Mouse (Mus musculus) Patski (cell line): Measurements from ENCODE around the gene Acaca. TPM values are rescaled to one million over a fixed set of nuclear protein-coding genes. Genes with fewer than 3 reads are reported as not detected.

ENCODE experiments used
- ATAC-seq: fragments of 100-300 bp; one replicate; pipeline ENCODE4 v1.8.0; 2021
- CTCF ChIA-PET: fragments of 350-600 bp; sonication (Branson Sonifier 250); formaldehyde crosslinking; loops from one replicate; lab custom pipeline; 2022; ENCODE audit warnings: inconsistent platforms; lab: Charles Lee
- POLR2A ChIA-PET: fragments of 350-600 bp; sonication (Branson Sonifier 250); formaldehyde crosslinking; loops from one replicate; lab custom pipeline; 2022; ENCODE audit warnings: antibody characterized with exemption, inconsistent platforms; lab: Charles Lee
- DNase-seq: peaks from one replicate; pipeline ENCODE4 v3.0.0-alpha.2; 2011; ENCODE audit warnings: low read depth, low spot score
- H3K27me3 ChIP-seq: fragments of 371-371 bp; one replicate; pipeline ENCODE4 v1.5.1; 2021
- CTCF ChIP-seq: fragments of 100-300 bp; IDR thresholded peaks from one replicate; pipeline ENCODE4 v1.5.1; 2021
- in situ Hi-C: fragments of 300-500 bp; cut with MboI; formaldehyde crosslinking; loops from 3 replicates; pipeline ENCODE4 v1.11.1; 2018; ENCODE audit warnings: low pct_unique_long_range_greater_than_20kb, mixed read lengths
- polyA plus RNA-seq: library from polyadenylated mRNA; unstranded; gene quantifications from one replicate; pipeline ENCODE4 v1.2.3, GENCODE M21; 2021

Acaca gene
- polyA plus RNA-seq = 29.4 TPM

- no peaks in the 10 kb centered on the region for H3K27me3 ChIP-seq
- no peak for TF ChIP-seq CTCF
- in situ Hi-C loops = no loop called here
- POLR2A ChIA-PET = no interaction called here
- no peak for DNase-seq
- CTCF ChIA-PET = interaction anchor here (1.4 kb wide), 1 partner anchor 14 kb away, joined by 4 read pairs; no protein-coding TSS in a partner anchor
- peak; percentile 83 for ATAC-seq
Measured at GRCm38 (mm10) chr11:84128943-84129798, at the start of gene Acaca, which contains the start of gene Tada2a. TSS of gene Acaca (plus strand) at chr11:84129672. TSS of gene Tada2a (minus strand) at chr11:84129600.

- POLR2A ChIA-PET = interaction anchor here (1.0 to 1.6 kb wide), 2 partner anchors 34 to 37 kb away, joined by 3 read pairs; no protein-coding TSS in a partner anchor
- no peak for TF ChIP-seq CTCF
- DNase-seq = no peak
- CTCF ChIA-PET = no interaction called here
- H3K27me3 ChIP-seq = no peaks in the 10 kb centered on the region
- in situ Hi-C loops = no loop called here
- peak; percentile 32 for ATAC-seq
Measured at GRCm38 (mm10) chr11:84079887-84080286, 49.6 kb upstream of the Acaca start.

DNA sequence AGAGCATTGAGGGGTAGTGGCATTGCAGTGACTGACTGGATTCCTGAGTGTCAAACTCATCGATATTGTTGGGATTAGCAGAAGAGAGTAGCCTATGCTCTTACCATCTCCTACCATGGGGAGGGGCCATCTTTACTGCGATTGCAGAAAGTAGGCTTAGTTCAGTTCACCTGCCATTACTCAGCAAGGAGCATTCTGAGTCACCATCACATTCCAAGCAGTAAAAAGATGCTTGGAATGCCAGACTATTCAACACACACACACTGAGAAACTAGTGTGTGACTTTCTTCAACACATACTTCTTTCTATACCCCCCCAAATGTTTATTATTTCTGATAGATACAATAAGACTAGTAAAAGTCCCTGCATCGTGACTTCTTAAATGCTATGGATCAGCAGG lies 49.1 kb upstream of the Acaca start:
- ATAC-seq = peak; percentile 28
- ChIA-PET CTCF (no interaction called here), POLR2A (interaction anchor here (1.0 to 1.6 kb wide), 2 partner anchors 34 to 37 kb away, joined by 3 read pairs; no protein-coding TSS in a partner anchor)
- H3K27me3 ChIP-seq = no peaks in the 10 kb centered on the region
- in situ Hi-C loops = no loop called here
- TF ChIP-seq CTCF = peak; percentile 17
- DNase-seq = no peak

DNA sequence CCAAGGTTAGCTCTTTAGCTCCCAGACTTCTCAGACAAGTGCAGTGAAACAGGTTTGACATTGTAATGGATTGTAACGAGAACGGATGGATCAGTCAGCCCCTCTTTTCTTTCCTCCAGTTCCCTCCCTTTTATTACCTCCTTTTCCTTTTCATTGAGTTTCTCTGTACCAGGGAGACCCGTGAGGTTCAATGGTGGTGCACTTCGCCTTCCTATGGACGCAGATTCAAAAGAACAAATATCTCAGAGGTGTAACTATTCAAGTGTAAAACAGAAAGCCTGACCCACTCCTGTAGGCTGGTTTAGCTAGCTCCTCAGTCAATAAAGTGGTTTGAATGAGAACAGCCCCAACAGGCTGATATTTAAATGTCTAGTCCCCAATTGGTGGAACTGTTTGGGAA lies 47.6 kb upstream of the Acaca start:
- in situ Hi-C loops = no loop called here
- no peak for DNase-seq
- CTCF ChIA-PET = no interaction called here
- POLR2A ChIA-PET = no interaction called here
- H3K27me3 ChIP-seq = no peaks in the 10 kb centered on the region
- no peak for TF ChIP-seq CTCF
- ATAC-seq = no peak

DNA sequence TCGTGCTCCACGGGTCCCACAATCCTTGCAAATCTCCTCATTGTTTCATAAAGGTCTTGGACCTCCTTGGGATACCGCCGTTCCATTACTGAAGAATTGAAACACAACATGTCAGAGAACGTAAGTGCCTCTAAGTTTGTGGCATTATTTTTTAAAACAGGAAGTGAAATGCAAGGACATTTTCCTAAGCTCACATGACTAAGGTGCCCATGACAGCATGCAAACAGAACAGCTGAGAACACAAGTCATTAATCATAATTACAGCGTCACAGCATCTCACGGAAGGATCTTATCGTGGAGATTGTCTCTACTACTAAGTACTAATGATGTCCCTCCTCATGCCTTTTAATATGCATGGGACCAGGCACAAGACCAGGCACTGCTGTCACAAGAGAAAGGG lies 38.9 kb upstream of the Acaca start:
- no peaks in the 10 kb centered on the region for H3K27me3 ChIP-seq
- POLR2A ChIA-PET = no interaction called here
- no peak for TF ChIP-seq CTCF
- CTCF ChIA-PET = no interaction called here
- DNase-seq = no peak
- in situ Hi-C loops = no loop called here
- ATAC-seq = no peak

GRCm38 (mm10) chr11:84095084-84095483 lies 34.4 kb upstream of the Acaca start:
- no peaks in the 10 kb centered on the region for H3K27me3 ChIP-seq
- ChIA-PET POLR2A (no interaction called here), CTCF (interaction anchor here (2.5 kb wide), 1 partner anchor 19 kb away, joined by 8 read pairs; no protein-coding TSS in a partner anchor)
- no peak for TF ChIP-seq CTCF
- DNase-seq = no peak
- ATAC-seq = no peak
- in situ Hi-C loops = no loop called here

- CTCF ChIA-PET = interaction anchor here (1.2 to 2.3 kb wide), 2 partner anchors 11 kb away, joined by 3 to 5 read pairs; no protein-coding TSS in a partner anchor
- in situ Hi-C loops = no loop called here
- no peak for TF ChIP-seq CTCF
Measured at GRCm38 (mm10) chr11:84097251-84097998, 32.0 kb upstream of the Acaca start.

DNA sequence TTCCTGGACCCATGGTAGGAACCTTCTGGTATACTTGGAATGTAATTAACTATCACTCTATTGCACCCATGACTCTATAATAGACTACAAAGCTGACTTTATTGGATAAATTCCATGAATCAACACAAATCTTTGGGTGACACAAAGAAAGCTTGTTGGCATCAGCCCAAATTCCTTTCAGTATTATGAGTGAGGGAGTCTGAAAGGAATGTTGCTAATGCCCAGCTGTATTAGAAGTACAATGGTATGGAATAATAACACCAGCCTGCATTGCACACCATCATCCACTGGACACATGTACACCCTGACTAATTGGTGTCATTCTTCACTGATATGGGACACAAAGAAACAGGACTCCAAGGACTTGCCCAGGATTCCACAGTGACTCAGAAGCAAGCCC lies 28.3 kb upstream of the Acaca start:
- ATAC-seq = peak; percentile 57
- DNase-seq = peak; percentile 79
- in situ Hi-C loops = no loop called here
- no peak for TF ChIP-seq CTCF
- ChIA-PET POLR2A (interaction anchor here (1.8 kb wide), 1 partner anchor 17 kb away, joined by 6 read pairs; no protein-coding TSS in a partner anchor), CTCF (interaction anchor here (1.3 to 2.2 kb wide), 2 partner anchors 9 to 12 kb away, joined by 4 to 5 read pairs; no protein-coding TSS in a partner anchor)
- H3K27me3 ChIP-seq = no peaks in the 10 kb centered on the region

More at GRCm38 (mm10) chr11:84097251-84097998, 32.0 kb upstream of the Acaca start:
- no peaks in the 10 kb centered on the region for H3K27me3 ChIP-seq
- POLR2A ChIA-PET = no interaction called here
- ATAC-seq (no peak), DNase-seq (no peak)

- TF ChIP-seq CTCF = no peak
- in situ Hi-C loops = no loop called here
- no peak for ATAC-seq
- POLR2A ChIA-PET = no interaction called here
- CTCF ChIA-PET = no interaction called here
- H3K27me3 ChIP-seq = no peaks in the 10 kb centered on the region
- no peak for DNase-seq
Measured at GRCm38 (mm10) chr11:84104036-84104435, 25.4 kb upstream of the Acaca start.

- no peak for TF ChIP-seq CTCF
- CTCF ChIA-PET = no interaction called here
- in situ Hi-C loops = no loop called here
- POLR2A ChIA-PET = no interaction called here
- DNase-seq (no peak), ATAC-seq (no peak)
- H3K27me3 ChIP-seq = no peaks in the 10 kb centered on the region
Measured at GRCm38 (mm10) chr11:84107137-84107536, 22.3 kb upstream of the Acaca start.
